Mouse (Mus musculus) layer of hippocampus, adult 11-12 months (tissue): ENCODE results near the gene Itgad.
"Not testable (repeated sequence)": the region's sequence is repeated elsewhere in the genome, so short reads cannot be mapped to it uniquely, and the experiment has no call there.

Source experiments
- DNase-seq: peaks from one replicate; pipeline ENCODE4 v3.0.0; 2022; ENCODE audit warnings: low spot score

The Itgad gene

DNA sequence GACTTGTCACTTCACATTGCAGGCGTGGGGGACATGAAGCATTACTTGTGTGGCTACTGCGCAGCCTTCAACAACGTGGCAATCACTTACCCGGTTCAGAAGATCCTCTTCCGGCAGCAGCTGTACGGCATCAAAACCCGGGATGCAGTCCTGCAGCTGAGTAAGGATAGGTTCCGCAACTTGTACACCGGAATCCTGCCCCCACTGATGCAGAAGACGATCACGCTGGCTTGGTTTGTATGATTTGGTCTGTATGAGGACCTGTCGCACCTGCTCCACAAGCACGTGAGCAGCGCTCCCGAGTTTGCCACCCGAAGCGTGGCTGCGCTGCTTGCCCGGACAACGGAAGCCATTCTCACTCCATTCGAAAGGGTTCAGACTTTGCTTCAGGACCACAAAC, at the start of gene Itgad:
Itgad (plus strand) TSS at position 301 of the 400 bp plus-strand sequence.
- no peak for DNase-seq

DNA sequence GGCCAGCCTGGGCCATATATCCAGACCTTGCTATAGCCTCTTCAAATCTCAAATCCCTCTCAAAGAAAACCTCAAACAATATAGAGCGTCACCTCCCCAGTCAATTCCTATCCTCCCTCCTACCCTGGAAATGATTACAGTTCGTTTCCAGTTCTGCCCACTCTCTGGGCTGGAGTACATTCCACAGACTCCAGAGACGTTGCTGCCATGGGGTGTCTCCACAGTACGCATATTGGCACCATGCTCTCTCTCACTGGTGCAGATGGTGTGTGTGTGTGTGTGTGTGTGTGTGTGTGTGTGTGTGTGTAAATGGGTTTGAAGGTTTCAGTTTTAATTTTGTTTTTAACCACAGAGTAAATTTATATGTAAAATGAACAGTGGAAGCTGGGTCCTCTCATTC, 48.9 kb upstream of the Itgad start:
- peak; percentile 43 for DNase-seq

GRCm38 (mm10) chr7:128107462-128107861, 46.7 kb upstream of the Itgad start:
- DNase-seq = no peak

DNA sequence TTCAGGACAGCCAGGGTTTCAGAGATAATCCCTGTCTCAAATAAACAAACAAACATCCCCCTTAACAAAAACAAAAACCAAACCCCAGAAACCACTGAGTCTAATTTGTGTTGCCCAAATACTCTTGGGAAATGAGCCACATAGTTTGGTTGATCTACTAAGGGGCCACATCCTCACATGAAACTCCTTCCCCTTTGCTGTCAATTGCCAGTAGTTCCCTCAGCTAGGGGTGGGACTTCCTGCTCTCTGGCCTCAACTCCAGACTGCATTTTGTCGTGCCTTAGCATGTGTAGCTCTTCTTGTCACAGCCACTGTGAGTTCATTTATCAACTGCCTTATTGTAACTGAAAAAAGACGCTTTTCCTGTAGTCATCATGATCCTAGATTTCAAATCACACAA, 43.9 kb upstream of the Itgad start:
- DNase-seq = no peak

DNA sequence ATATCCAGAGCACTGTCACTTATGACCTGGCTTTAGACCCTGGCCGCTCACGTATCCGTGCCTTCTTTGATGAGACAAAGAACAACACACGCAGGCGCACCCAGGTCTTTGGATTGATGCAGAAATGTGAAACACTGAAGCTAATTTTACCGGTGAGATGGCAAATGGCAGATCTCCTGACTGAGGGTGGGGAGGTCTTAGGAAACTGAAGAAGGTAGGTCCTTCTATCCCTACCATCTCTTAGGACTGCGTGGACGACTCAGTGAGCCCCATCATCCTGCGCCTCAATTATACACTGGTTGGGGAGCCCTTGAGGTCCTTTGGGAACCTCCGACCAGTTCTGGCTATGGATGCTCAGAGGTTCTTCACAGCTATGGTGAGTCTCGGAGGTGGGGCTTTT, 42.0 kb upstream of the Itgad start:
- DNase-seq = no peak

DNA sequence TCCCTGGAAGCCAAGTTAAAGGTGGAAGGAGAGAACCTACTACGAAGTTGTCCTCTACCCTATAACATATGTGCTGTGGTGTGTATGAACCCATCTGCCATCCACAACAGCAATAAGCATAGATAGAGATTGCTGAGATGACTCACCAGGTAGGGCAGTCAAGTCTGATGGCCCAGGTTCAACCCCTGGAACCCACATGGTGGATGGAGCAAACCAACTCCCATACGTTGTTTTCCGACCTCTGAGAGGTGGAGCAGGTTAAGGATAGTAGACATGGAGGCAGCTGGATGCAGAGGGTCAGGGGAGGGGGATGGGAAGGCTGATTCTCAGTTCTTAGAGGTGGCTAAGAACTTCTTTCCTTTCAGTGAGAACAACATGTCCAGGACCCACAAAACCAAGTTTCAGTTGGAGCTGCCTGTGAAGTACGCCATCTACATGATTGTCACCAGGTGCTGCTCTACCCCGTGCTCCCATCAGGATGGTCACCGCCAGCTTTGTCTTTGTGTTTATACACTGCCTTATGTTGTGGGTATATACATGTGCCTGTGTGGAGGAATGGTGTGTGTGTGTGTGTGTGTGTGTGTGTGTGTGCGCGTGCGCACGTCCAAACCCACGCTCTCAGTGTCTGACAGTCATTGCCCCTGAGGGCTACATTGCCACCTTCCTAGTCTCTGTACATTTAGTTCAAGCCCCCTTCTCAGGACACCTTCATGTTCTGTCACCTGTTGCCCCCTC, 39.6 kb upstream of the Itgad start:
- DNase-seq = no peak

DNA sequence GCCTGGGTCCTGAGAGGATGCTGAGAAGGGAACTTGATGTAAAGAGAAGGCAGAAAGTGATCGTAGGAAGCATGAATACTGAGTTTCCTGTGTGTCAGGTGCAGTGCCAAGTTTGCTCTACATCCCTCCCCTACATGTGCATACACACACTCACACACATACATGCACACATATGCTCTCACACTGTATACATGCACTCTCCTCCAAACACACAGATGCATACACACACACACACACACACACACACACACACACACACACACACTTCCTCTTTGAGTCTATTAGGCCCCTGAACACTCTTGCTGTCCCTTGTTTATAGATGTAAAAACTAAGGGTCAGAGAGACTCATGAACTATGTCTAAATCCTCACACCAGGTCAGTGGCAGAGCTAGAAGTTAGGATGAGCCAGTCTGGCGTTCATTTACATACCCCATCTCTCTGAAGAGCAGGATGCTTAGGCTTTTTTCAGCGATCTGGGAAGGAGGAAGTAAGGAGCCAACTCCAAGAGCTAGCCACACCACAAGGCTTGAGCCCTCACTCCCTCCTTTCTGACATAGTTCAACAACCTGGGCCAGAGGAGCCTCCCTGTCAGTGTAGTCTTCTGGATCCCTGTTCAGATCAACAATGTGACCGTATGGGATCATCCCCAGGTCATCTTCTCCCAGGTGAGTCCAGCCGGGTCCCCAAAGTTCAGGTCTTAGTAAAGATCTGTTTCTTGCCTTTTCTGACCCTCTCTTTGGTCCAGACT, 38.8 kb upstream of the Itgad start:
- DNase-seq = no peak

- no peak for DNase-seq
These were observed 37.8 kb upstream of the Itgad start for GRCm38 (mm10) chr7:128116396-128116795.

- DNase-seq = no peak
These were observed 34.3 kb upstream of the Itgad start for GRCm38 (mm10) chr7:128119726-128120490.

GRCm38 (mm10) chr7:128128741-128129720, 25.1 kb upstream of the Itgad start, which contains the start of gene Itgax:
TSS of gene Itgax (plus strand) at chr7:128129547.
- no peak for DNase-seq

- no peak for DNase-seq
These were observed 22.0 kb upstream of the Itgad start for GRCm38 (mm10) chr7:128132148-128132547.

GRCm38 (mm10) chr7:128133596-128133995, 20.6 kb upstream of the Itgad start:
- DNase-seq = no peak

- DNase-seq = no peak
These were observed 17.2 kb upstream of the Itgad start for GRCm38 (mm10) chr7:128136927-128137326.

DNA sequence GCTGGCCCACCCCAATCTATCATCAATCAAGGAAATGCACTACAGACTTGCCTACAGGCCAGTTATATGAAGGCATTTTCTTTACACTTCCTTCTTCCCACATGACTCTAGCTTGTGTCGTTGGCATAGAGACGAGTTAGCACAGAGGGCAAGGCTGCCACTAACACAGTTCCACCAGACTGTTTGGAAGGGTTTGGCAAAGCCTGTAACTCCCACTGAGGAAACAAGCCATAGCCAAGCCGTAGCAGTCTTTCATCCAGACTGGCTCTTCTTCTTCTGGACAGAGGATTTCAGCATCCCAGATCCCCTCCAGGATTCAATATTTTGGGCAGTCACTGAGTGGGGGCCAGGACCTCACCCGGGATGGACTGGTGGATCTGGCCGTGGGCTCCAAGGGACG, 14.6 kb upstream of the Itgad start:
- DNase-seq = no peak

DNA sequence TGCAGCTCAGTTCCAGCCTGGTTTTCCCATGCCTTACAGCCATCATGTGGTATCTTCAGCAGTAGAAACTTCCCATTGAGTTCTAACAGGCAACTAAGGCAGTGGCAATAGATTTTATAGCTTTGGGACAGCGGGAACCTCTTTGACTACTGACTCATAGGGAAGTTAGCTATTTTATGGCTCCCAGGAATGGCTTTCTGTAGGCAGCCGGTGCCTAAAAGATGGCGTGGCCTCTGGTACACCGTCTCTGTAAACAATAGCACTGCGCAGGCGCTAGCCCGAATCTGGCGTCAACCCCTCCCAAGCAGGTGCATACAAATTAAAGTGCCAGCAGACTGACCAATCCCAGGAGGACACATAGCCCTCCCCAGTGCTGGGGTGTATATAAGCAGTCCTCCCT, 3.2 kb upstream of the Itgad start:
- no peak for DNase-seq

DNA sequence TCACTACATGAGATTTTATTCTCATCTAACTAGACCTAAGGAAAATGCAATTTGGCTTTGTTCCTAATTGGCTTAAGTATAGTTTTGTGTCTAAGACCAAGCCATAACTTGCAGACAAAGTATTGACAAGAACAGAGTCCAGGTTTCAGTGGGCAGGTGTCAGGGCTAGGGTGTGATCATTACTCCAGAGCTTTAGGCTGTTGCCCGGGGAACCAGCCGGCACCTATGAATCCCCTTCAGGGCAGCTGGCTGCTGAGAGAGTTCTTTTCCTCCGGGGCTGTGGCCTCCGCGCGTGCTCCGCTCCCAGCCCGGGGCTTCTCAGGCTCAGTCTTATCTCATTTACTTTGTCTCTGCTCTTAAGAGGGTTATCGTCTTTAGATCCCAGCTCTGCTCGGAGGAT, 748 bp downstream of the Itgad start:
- no peak for DNase-seq

GRCm38 (mm10) chr7:128158688-128159354, 4.6 kb downstream of the Itgad start:
- not testable (repeated sequence) for DNase-seq

GRCm38 (mm10) chr7:128164001-128164400, 9.8 kb downstream of the Itgad start:
- no peak for DNase-seq

DNA sequence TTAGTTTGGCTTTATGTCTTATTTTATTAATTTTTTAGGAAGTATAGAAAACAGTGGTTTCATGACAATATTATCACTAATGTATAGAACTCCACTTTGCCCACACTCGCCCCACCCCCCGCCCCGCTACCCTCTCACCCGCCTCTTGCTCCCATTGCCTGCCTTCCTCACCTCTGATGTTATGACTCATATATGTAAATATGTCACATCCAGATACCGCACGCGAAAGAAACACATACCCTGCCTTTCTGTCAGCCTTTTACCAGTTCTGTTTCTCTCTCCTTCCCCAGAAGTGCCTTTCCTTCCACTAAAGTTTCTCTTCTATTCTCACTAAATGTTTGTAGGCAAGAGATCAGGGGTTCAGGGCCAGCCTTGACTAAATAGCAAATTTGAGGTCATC, 12.2 kb downstream of the Itgad start:
- no peak for DNase-seq

DNA sequence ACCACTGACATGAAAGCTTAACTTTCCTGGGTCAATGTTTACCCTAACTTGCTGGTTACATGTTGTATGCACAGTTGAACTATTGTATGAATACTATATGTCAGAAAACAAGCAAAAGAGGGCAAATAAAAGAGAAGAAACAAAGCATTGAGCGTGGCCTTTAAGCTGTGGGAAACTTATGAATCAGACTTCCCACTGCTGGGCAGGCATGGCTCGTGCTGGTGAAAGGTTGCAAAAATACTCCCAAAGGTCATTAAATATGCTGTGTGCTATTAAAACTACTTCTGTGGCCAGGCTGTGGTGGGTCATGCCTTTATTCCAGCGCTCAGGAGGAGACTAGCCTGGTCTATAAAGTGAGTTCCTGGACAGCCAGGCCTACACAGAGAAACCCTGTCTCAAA, 15.8 kb downstream of the Itgad start:
- no peak for DNase-seq

DNA sequence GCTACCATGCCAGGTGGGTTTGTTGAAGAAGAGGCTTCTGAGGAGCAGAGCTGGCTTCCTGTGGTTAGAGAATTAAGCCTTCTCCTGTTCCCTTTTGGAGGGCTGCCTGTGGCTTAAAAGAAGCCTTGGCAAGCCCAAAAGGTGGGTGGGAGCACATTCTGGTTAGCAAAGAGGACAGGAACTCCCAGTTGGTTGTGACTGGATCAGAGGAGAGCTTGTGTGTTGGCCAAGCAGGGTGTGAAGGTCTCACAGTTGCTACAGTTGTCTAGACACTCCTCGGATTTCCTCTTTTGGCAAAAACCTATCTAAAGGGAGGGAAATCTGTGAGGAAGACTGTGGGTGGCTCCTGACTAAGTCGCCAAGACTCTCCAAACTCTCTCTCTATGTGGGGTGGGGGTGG, 24.2 kb downstream of the Itgad start:
- DNase-seq = no peak
